Mouse (Mus musculus) myocyte (in vitro differentiated cells): Measurements from ENCODE around the gene Egflam. TPM values are rescaled to one million over a fixed set of nuclear protein-coding genes. Genes with fewer than 3 reads are reported as not detected.

Source experiments
- H3K27me3 ChIP-seq: one replicate; pipeline ENCODE4 v1.6.1; 2011; ENCODE audit not compliant: control insufficient read depth, insufficient read depth, insufficient read length
- H3K36me3 ChIP-seq: one replicate; pipeline ENCODE4 v1.6.1; 2011; ENCODE audit not compliant: control insufficient read depth, insufficient read depth
- H3K4me2 ChIP-seq: one replicate; pipeline ENCODE4 v1.6.1; 2011; ENCODE audit warnings: low read depth, control low read depth
- H3K4me3 ChIP-seq: one replicate; pipeline ENCODE4 v1.5.1; 2011; ENCODE audit warnings: mild to moderate bottlenecking, control low read depth, moderate library complexity
- H3K79me2 ChIP-seq: one replicate; pipeline ENCODE4 v1.6.1; 2011; ENCODE audit not compliant: control insufficient read depth, insufficient read depth
- H3ac ChIP-seq: one replicate; pipeline ENCODE4 v1.6.1; 2011; ENCODE audit not compliant: control insufficient read depth, insufficient read length
- CEBPB ChIP-seq: IDR thresholded peaks from 2 replicates; pipeline ENCODE4 v1.6.1; 2011; ENCODE audit warnings: mild to moderate bottlenecking, moderate library complexity; ENCODE audit not compliant: poor library complexity, insufficient read depth, severe bottlenecking
- E2F4 ChIP-seq: IDR thresholded peaks from one replicate; pipeline ENCODE4 v1.6.1; 2011; ENCODE audit warnings: mild to moderate bottlenecking, control low read depth, moderate library complexity; ENCODE audit not compliant: insufficient read depth
- MAX ChIP-seq: IDR thresholded peaks from one replicate; pipeline ENCODE4 v1.6.1; 2011; ENCODE audit warnings: low read depth, mild to moderate bottlenecking, control low read depth
- MYOD1 ChIP-seq, 3 experiments: IDR thresholded peaks; one replicate each; pipeline ENCODE4 v1.6.1; 2011; ENCODE audit warnings: control low read depth in 2 of 3, low read depth in 2 of 3, mild to moderate bottlenecking in 2 of 3, moderate library complexity in 1 of 3; ENCODE audit not compliant: insufficient read length in 2 of 3, control insufficient read depth in 1 of 3
- MYOG ChIP-seq, 3 experiments: IDR thresholded peaks; one replicate each; pipeline ENCODE4 v1.6.1; 2011; ENCODE audit warnings: control low read depth in 2 of 3, low read depth in 2 of 3, mild to moderate bottlenecking in 2 of 3; ENCODE audit not compliant: insufficient read length in 2 of 3, control insufficient read depth in 1 of 3, insufficient read depth in 1 of 3
- POLR2A ChIP-seq: IDR thresholded peaks from one replicate; pipeline ENCODE4 v1.6.1; 2011; ENCODE audit warnings: low read depth, mild to moderate bottlenecking, control low read depth, moderate library complexity; ENCODE audit not compliant: insufficient read length
- POLR2AphosphoS2 ChIP-seq: IDR thresholded peaks from one replicate; pipeline ENCODE4 v1.6.1; 2011; ENCODE audit warnings: low read depth, control low read depth; ENCODE audit not compliant: insufficient read length
- REST ChIP-seq: IDR thresholded peaks from one replicate; pipeline ENCODE4 v1.6.1; 2011; ENCODE audit warnings: mild to moderate bottlenecking, control low read depth, moderate library complexity; ENCODE audit not compliant: insufficient read depth, insufficient read length
- SRF ChIP-seq: IDR thresholded peaks from one replicate; pipeline ENCODE4 v1.6.1; 2011; ENCODE audit warnings: low read depth; ENCODE audit not compliant: control insufficient read depth, insufficient read length
- TCF12 ChIP-seq: IDR thresholded peaks from one replicate; pipeline ENCODE4 v1.6.1; 2011; ENCODE audit warnings: mild to moderate bottlenecking, control low read depth; ENCODE audit not compliant: poor library complexity, insufficient read depth, severe bottlenecking
- TCF3 ChIP-seq: IDR thresholded peaks from one replicate; pipeline ENCODE4 v1.6.1; 2011; ENCODE audit warnings: low read depth, control low read depth; ENCODE audit not compliant: insufficient read length
- USF1 ChIP-seq: IDR thresholded peaks from one replicate; pipeline ENCODE4 v1.6.1; 2011; ENCODE audit warnings: low read depth, mild to moderate bottlenecking, control low read depth, moderate library complexity
- polyA plus RNA-seq: library from polyadenylated mRNA; unstranded; fragments of >200 nt; fragmentation: generic; extraction: Trizol; gene quantifications from one replicate; pipeline ENCODE4 v1.2.1, GENCODE M21; 2012; ENCODE audit warnings: missing spikeins

The Egflam gene
- polyA plus RNA-seq, 1 experiment: 0.16 TPM

GRCm38 (mm10) chr15:7172875-7173274, 225.3 kb downstream of the Egflam start:
- H3K36me3 ChIP-seq: peaks cover 76% of the 10 kb centered on the region
- H3K27me3 ChIP-seq: no peaks in the 10 kb centered on the region
- TF ChIP-seq TCF12 (no peak), POLR2A (no peak), SRF (no peak), CEBPB (no peak)
- no peak overlapping the region for H3K4me3 ChIP-seq
- H3K79me2 ChIP-seq: no peaks in the 10 kb centered on the region
- H3K4me2 ChIP-seq: no peak overlapping the region
- no peak overlapping the region for H3ac ChIP-seq

- Histone ChIP-seq H3K27me3 (no peaks in the 10 kb centered on the region), H3K79me2 (no peaks in the 10 kb centered on the region), H3K36me3 (peaks cover 62% of the 10 kb centered on the region), H3K4me2 (no peak overlapping the region), H3ac (no peak overlapping the region), H3K4me3 (no peak overlapping the region)
- TF ChIP-seq TCF3 (no peak), MYOD1 (IDR thresholded peaks at IDR 0.05; ENCODE audit: control insufficient read depth in 1 of 3, insufficient read length in 2 of 3, low read depth in 2 of 3) (peak in 1 of 3 experiments; percentile 47), MYOG (IDR thresholded peaks at IDR 0.05; ENCODE audit: control insufficient read depth in 1 of 3, insufficient read depth in 1 of 3, insufficient read length in 2 of 3, low read depth in 2 of 3) (no peak)
Observed at GRCm38 (mm10) chr15:7167906-7168532, 230.2 kb downstream of the Egflam start.

DNA sequence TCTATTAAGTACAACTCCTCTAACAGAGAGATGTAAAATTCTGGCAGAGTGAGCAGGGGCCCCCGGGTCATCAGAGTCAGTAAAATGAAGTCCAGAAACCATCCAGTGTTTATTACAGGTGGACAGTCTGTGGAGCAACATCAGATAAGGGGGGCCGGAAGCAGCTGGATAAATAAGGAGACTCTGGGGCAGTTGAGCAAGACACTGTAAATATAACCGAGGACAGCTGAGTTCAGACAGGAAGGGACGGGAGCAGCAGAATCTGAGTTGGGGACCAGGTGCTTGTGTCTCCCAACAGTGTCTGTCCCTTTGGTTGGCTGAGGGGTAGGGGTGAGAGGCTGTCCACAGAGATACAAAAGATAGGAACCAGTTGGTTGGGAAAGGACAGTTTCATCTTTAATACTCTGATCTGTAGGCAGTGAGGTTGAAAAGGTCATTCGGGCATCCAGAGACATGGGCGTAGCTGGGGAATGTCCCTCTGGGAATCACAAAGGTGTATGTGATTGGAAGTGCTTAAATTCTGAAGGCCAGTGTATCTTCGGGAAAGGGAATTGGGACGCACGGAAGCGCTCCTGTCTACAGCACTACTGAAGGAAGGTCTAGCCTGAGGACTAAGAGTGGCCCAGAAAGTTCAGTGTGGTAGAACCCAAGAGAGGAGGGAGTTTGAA, 230.8 kb downstream of the Egflam start:
- no peak overlapping the region for H3K4me3 ChIP-seq
- H3ac ChIP-seq: no peak overlapping the region
- no peaks in the 10 kb centered on the region for H3K79me2 ChIP-seq
- TF ChIP-seq CEBPB (peak; percentile 71; the same call in 1 of the 2 replicates), USF1 (no peak), MYOG (IDR thresholded peaks at IDR 0.05; ENCODE audit: control insufficient read depth in 1 of 3, insufficient read depth in 1 of 3, insufficient read length in 2 of 3, low read depth in 2 of 3) (peak in 2 of 3 experiments; percentile 57 to 61), TCF12 (peak; percentile 26), MYOD1 (IDR thresholded peaks at IDR 0.05; ENCODE audit: control insufficient read depth in 1 of 3, insufficient read length in 2 of 3, low read depth in 2 of 3) (peak in 2 of 3 experiments; percentile 51 to 78)
- H3K4me2 ChIP-seq: no peak overlapping the region
- H3K36me3 ChIP-seq: peaks cover 58% of the 10 kb centered on the region
- no peaks in the 10 kb centered on the region for H3K27me3 ChIP-seq

- Histone ChIP-seq H3K36me3 (peaks cover 62% of the 10 kb centered on the region), H3K27me3 (no peaks in the 10 kb centered on the region), H3K4me3 (no peak overlapping the region), H3K79me2 (no peaks in the 10 kb centered on the region), H3K4me2 (no peak overlapping the region), H3ac (no peak overlapping the region)
- TF ChIP-seq E2F4 (no peak), TCF12 (no peak), MYOD1 (IDR thresholded peaks at IDR 0.05; ENCODE audit: control insufficient read depth in 1 of 3, insufficient read length in 2 of 3, low read depth in 2 of 3) (no peak), USF1 (no peak), CEBPB (no peak), MAX (no peak), MYOG (IDR thresholded peaks at IDR 0.05; ENCODE audit: control insufficient read depth in 1 of 3, insufficient read depth in 1 of 3, insufficient read length in 2 of 3, low read depth in 2 of 3) (no peak), TCF3 (no peak), SRF (no peak), POLR2A (no peak), REST (no peak), POLR2AphosphoS2 (no peak)
Observed at GRCm38 (mm10) chr15:7166735-7167134, 231.5 kb downstream of the Egflam start.

DNA sequence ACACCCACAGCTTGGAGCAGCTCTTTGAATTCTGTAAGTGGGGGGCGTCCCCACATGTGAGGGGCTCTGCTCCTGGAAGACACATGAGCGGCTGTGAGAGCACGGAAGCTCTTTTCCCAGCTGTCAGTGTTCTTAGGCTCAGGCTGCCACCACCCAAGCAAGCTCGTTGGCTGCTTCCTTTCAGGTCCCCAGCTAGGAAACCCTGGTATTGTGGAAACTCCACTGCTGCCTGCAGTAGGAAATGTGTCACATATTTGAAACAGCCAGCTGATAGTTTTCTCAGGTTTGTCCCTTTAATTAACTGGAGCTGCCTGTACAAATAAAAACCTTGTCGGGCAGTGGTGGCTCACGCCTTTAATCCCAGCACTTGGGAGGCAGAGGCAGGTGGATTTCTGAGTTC, 234.3 kb downstream of the Egflam start:
- H3K79me2 ChIP-seq: no peaks in the 10 kb centered on the region
- no peaks in the 10 kb centered on the region for H3K27me3 ChIP-seq
- no peak overlapping the region for H3ac ChIP-seq
- no peak overlapping the region for H3K4me3 ChIP-seq
- H3K36me3 ChIP-seq: peaks cover 52% of the 10 kb centered on the region
- no peak overlapping the region for H3K4me2 ChIP-seq
- TF ChIP-seq MYOD1 (IDR thresholded peaks at IDR 0.05; ENCODE audit: control insufficient read depth in 1 of 3, insufficient read length in 2 of 3, low read depth in 2 of 3) (no peak), REST (no peak), POLR2A (no peak), POLR2AphosphoS2 (no peak), MYOG (IDR thresholded peaks at IDR 0.05; ENCODE audit: control insufficient read depth in 1 of 3, insufficient read depth in 1 of 3, insufficient read length in 2 of 3, low read depth in 2 of 3) (no peak), MAX (no peak), TCF3 (no peak), USF1 (no peak), E2F4 (no peak), SRF (no peak), CEBPB (no peak), TCF12 (no peak)
